Comparison of ENCODE assay signal across 47 mouse cellular contexts in the genomic region with DNA sequence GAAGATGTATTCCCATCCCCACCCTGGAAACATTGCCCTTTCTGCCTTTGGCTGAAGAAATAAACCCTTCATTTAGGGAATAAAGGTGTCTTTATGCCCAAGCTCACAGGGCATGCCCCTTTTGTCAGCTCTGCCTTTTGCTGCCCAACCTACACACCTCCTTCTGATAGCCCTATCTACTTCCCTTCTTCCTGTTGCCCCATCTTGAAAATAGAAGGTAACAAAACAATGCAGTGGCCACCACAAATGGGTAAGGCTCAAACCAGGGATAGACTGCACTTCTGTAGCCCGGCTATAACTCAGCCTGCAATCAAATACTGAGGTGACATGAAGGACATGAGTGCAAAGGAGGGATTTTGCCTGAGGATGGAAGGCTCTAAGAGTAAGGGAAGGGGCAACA. TPM values are rescaled to one million over a fixed set of nuclear protein-coding genes. Genes with fewer than 3 reads are reported as not detected.
"Had no signal": no experiment of that assay in that cellular context is flagged by ENCODE, and none has a peak within 500 bp of the region (broad histone marks: within the 10 kb centered on the region; RNA-seq: fewer than 3 reads in every experiment).

No protein-coding gene starts in this region.

- H3K9ac ChIP-seq: limb, embryonic 12.5 days; limb, embryonic 13.5 days; limb, embryonic 15.5 days; liver, embryonic 13.5 days; liver, embryonic 14.5 days; liver, embryonic 15.5 days; liver, postnatal 0 days; lung, embryonic 14.5 days; lung, embryonic 15.5 days; midbrain, embryonic 12.5 days; midbrain, embryonic 13.5 days; midbrain, embryonic 15.5 days; neural tube, embryonic 12.5 days had no signal

- H3K36me3 ChIP-seq: limb, embryonic 10.5 days; limb, embryonic 12.5 days; limb, embryonic 13.5 days; limb, embryonic 15.5 days; liver, embryonic 12.5 days; liver, embryonic 13.5 days; liver, embryonic 15.5 days; lung, embryonic 15.5 days; midbrain, embryonic 10.5 days; midbrain, embryonic 12.5 days; midbrain, embryonic 13.5 days; midbrain, embryonic 15.5 days; neural tube, embryonic 12.5 days had no signal

- H3K9me3 ChIP-seq: limb, embryonic 10.5 days; limb, embryonic 15.5 days; liver, embryonic 13.5 days; liver, embryonic 15.5 days; lung, embryonic 15.5 days; midbrain, embryonic 13.5 days; midbrain, embryonic 15.5 days; neural tube, embryonic 12.5 days had no signal

- H3K27me3 ChIP-seq: limb, embryonic 12.5 days; limb, embryonic 13.5 days; limb, embryonic 15.5 days; liver, embryonic 12.5 days; liver, embryonic 13.5 days; liver, embryonic 15.5 days; lung, embryonic 15.5 days; midbrain, embryonic 12.5 days; midbrain, embryonic 13.5 days; midbrain, embryonic 15.5 days; neural tube, embryonic 12.5 days had no signal

- H3K4me3 ChIP-seq: limb, embryonic 10.5 days; limb, embryonic 12.5 days; limb, embryonic 13.5 days; limb, embryonic 15.5 days; liver, embryonic 12.5 days; liver, embryonic 13.5 days; liver, embryonic 15.5 days; lung, embryonic 15.5 days; megakaryocyte, embryonic 14.5 days; midbrain, embryonic 10.5 days; midbrain, embryonic 12.5 days; midbrain, embryonic 13.5 days; midbrain, embryonic 15.5 days; myocyte; neural tube, embryonic 12.5 days had no signal

- H3K27ac ChIP-seq: limb, embryonic 10.5 days; limb, embryonic 12.5 days; limb, embryonic 13.5 days; limb, embryonic 15.5 days; liver, embryonic 14.5 days; liver, embryonic 15.5 days; lung, embryonic 15.5 days; macrophage; midbrain, embryonic 10.5 days; midbrain, embryonic 12.5 days; midbrain, embryonic 13.5 days; midbrain, embryonic 15.5 days; neural tube, embryonic 12.5 days had no signal

- DNase-seq: left cerebral cortex, postnatal 4 days; liver; liver, embryonic 13.5 days; liver, postnatal 0 days; lung, adult 18-20 months; lung, adult 2 months; lung, embryonic 14.5 days; lung, postnatal 10 days; lung, postnatal 14 days; lung, postnatal 36 days; lung, postnatal 4 days; midbrain, embryonic 14.5 days had no signal

- H3K4me1 ChIP-seq: limb, embryonic 10.5 days; limb, embryonic 12.5 days; lung, embryonic 15.5 days; midbrain, embryonic 10.5 days; midbrain, embryonic 12.5 days; midbrain, embryonic 13.5 days; midbrain, embryonic 15.5 days; neural tube, embryonic 12.5 days had no signal

RNA-seq across cellular contexts. Expression of a gene that starts 40.2 kb away (rescaled TPM):
- total RNA-seq: left cerebral cortex, postnatal 10 days; left cerebral cortex, postnatal 14 days; left cerebral cortex, postnatal 25 days; left cerebral cortex, postnatal 36 days; left cerebral cortex, postnatal 4 days; liver, adult 2 months; megakaryocyte progenitor cell, adult 5-6 weeks; megakaryocyte, adult 5-6 weeks; megakaryocyte-erythroid progenitor cell, adult 5-6 weeks; midbrain, postnatal 0 days; monocyte, adult 5-6 weeks had no signal
- polyA plus RNA-seq: limb, embryonic 10.5 days; limb, embryonic 11.5 days; limb, embryonic 12.5 days; limb, embryonic 13.5 days; limb, embryonic 14.5 days; limb, embryonic 15.5 days; liver, adult 2 months; liver, embryonic 11.5 days; liver, embryonic 12.5 days; liver, embryonic 13.5 days; liver, embryonic 14.5 days; liver, embryonic 15.5 days; liver, embryonic 16.5 days; liver, postnatal 0 days; lung, adult 2 months; lung, embryonic 14.5 days; lung, embryonic 15.5 days; lung, embryonic 16.5 days; lung, postnatal 0 days; macrophage; midbrain, embryonic 10.5 days; midbrain, embryonic 11.5 days; midbrain, embryonic 12.5 days; midbrain, embryonic 13.5 days; midbrain, embryonic 14.5 days; midbrain, embryonic 15.5 days; midbrain, embryonic 16.5 days; midbrain, postnatal 0 days; myocyte; neural tube, embryonic 11.5 days; neural tube, embryonic 12.5 days had no signal

RNA-seq across cellular contexts. Expression of a gene that starts 52.7 kb away (rescaled TPM):
- total RNA-seq: monocyte, adult 5-6 weeks had no signal
- polyA plus RNA-seq: liver, adult 2 months; macrophage had no signal
